In genomic region chr15:77202223-77202622, GRCm38 (mm10) we compare ENCODE assay signal across 8 mouse cellular contexts.
DNase-seq lines count a peak whose midpoint lies in the region; ATAC-seq and TF ChIP-seq lines count a peak whose summit lies in the region.

No protein-coding gene starts in this region.

- 0 out of 2 replicates have a peak overlapping the region, but pooled peaks have one; percentile 9 for H3K27ac ChIP-seq in liver, adult 2 months (replicated peaks; ENCODE audit: insufficient read depth, low read depth, low read length)
- no peak overlapping the region for H3K27ac ChIP-seq in liver, embryonic 11.5 days (ENCODE audit: low read depth, low read length)
- peak overlapping the region; percentile 78 for H3K27ac ChIP-seq in gastrocnemius, adult 2 months
- no peak overlapping the region for H3K27ac ChIP-seq in lung, embryonic 16.5 days (ENCODE audit: low read length)
- H3K27ac ChIP-seq in left cerebral cortex, adult 2 months = no peak overlapping the region

- peaks cover 38% of the 10 kb centered on the region for H3K4me1 ChIP-seq in liver, adult 2 months (ENCODE audit: control insufficient read depth, insufficient read depth, low read length)
- H3K4me1 ChIP-seq in liver, embryonic 11.5 days (replicated peaks; ENCODE audit: control insufficient read depth, insufficient read depth, low read length) = peaks cover 11% of the 10 kb centered on the region
- peaks cover 29% of the 10 kb centered on the region for H3K4me1 ChIP-seq in lung, embryonic 16.5 days (replicated peaks; ENCODE audit: control insufficient read depth, insufficient read depth, low read length)

- H3K79me2 ChIP-seq in liver, adult 2 months (ENCODE audit: control insufficient read depth, insufficient read depth, low read length) = peaks cover 11% of the 10 kb centered on the region

- DNase-seq in liver, adult 2 months (ENCODE audit: extremely low read depth, low read depth, low spot score) = peak; percentile 98
- no peak for DNase-seq in liver, embryonic 11.5 days (ENCODE audit: low spot score)
- peak; percentile 68 for DNase-seq in gastrocnemius, adult 2 months
- DNase-seq in hindlimb bud, embryonic 11.5 days (ENCODE audit: extremely low spot score, low read depth, low spot score) = peak; percentile 93
- no peak for DNase-seq in left cerebral cortex, adult 2 months (ENCODE audit: extremely low spot score in 1 of 2, low spot score in 2 of 2)
- DNase-seq in spleen, postnatal 4 days (ENCODE audit: low spot score in 2 of 2) = no peak

- H3K4me3 ChIP-seq in liver, adult 2 months (ENCODE audit: insufficient read depth, low read depth, low read length) = no peak overlapping the region
- no peak overlapping the region for H3K4me3 ChIP-seq in liver, embryonic 11.5 days (ENCODE audit: low read depth, low read length)
- H3K4me3 ChIP-seq in gastrocnemius, adult 2 months = peak overlapping the region; percentile 50
- no peak overlapping the region for H3K4me3 ChIP-seq in lung, embryonic 16.5 days (ENCODE audit: low read length)
- H3K4me3 ChIP-seq in left cerebral cortex, adult 2 months = no peak overlapping the region

- TF ChIP-seq POLR2A in liver, adult 2 months (IDR thresholded peaks at IDR 0.05; ENCODE audit: extremely low read depth, insufficient read depth, low read length) = no peak

- H3K9me3 ChIP-seq in liver, embryonic 11.5 days (ENCODE audit: control insufficient read depth, low read length) = no peaks in the 10 kb centered on the region
- H3K9me3 ChIP-seq in lung, embryonic 16.5 days (ENCODE audit: control insufficient read depth, low read length) = no peaks in the 10 kb centered on the region

- H3K36me3 ChIP-seq in liver, adult 2 months (ENCODE audit: control insufficient read depth, insufficient read depth, low read length) = no peaks in the 10 kb centered on the region
- H3K36me3 ChIP-seq in liver, embryonic 11.5 days (ENCODE audit: control insufficient read depth, insufficient read depth, low read length) = no peaks in the 10 kb centered on the region
- no peaks in the 10 kb centered on the region for H3K36me3 ChIP-seq in lung, embryonic 16.5 days (ENCODE audit: control insufficient read depth, insufficient read depth, low read length)

- no peak for TF ChIP-seq CTCF in liver, adult 2 months (IDR thresholded peaks at IDR 0.05; ENCODE audit: low read depth, low read length)
- no peak for TF ChIP-seq CTCF in gastrocnemius, adult 2 months (IDR thresholded peaks at IDR 0.05)
- TF ChIP-seq CTCF in left cerebral cortex, adult 2 months (IDR thresholded peaks at IDR 0.05) = no peak

- no peaks in the 10 kb centered on the region for H3K27me3 ChIP-seq in liver, adult 2 months (ENCODE audit: control insufficient read depth, insufficient read depth, low read length)
- H3K27me3 ChIP-seq in liver, embryonic 11.5 days (replicated peaks; ENCODE audit: control insufficient read depth, insufficient read depth, low read length) = no peaks in the 10 kb centered on the region
- no peaks in the 10 kb centered on the region for H3K27me3 ChIP-seq in lung, embryonic 16.5 days (ENCODE audit: control insufficient read depth, insufficient read depth, low read depth, low read length)

- 6% methylated on average over 2 of the region's 2 CpGs for WGBS in liver, adult 2 months
- 51% methylated on average over 2 of the region's 2 CpGs for WGBS in liver, embryonic 11.5 days
- WGBS in lung, embryonic 16.5 days = 28% methylated on average over 2 of the region's 2 CpGs

- no peak overlapping the region for H3K9ac ChIP-seq in liver, adult 2 months (ENCODE audit: low read depth, low read length)
- H3K9ac ChIP-seq in liver, embryonic 11.5 days (ENCODE audit: low read depth, low read length) = no peak overlapping the region
- H3K9ac ChIP-seq in lung, embryonic 16.5 days (ENCODE audit: low read length) = no peak overlapping the region

- ATAC-seq in liver, embryonic 11.5 days (replicated peaks; ENCODE audit: low FRiP score) = no peak
- ATAC-seq in lung, embryonic 16.5 days (ENCODE audit: low read depth) = peak; percentile 64; the same call in 1 of the 2 replicates
- ATAC-seq in erythroid progenitor cell, adult 5-6 weeks (replicated peaks; ENCODE audit: low FRiP score, poor library complexity, severe bottlenecking) = no peak

- no peak overlapping the region for H3K4me2 ChIP-seq in liver, embryonic 11.5 days
- H3K4me2 ChIP-seq in lung, embryonic 16.5 days (ENCODE audit: low read depth, low read length) = no peak overlapping the region

- intact Hi-C loops in gastrocnemius, adult 2 months (cut with DNase I) = no loop called here
- intact Hi-C loops in left cerebral cortex, adult 2 months (cut with DNase I) = no loop called here

Comparison
In these comparisons a context has a peak if more than half of its experiments do, and no peak if none do; other contexts are left out.
1. DNase-seq: peak in liver, adult 2 months (single experiment), gastrocnemius, adult 2 months (single experiment) and hindlimb bud, embryonic 11.5 days (single experiment); none in liver, embryonic 11.5 days (single experiment), left cerebral cortex, adult 2 months (0 of 2) and spleen, postnatal 4 days (0 of 2).
2. H3K27ac ChIP-seq: peak in liver, adult 2 months (single experiment) and gastrocnemius, adult 2 months (single experiment); none in liver, embryonic 11.5 days (single experiment), lung, embryonic 16.5 days (single experiment) and left cerebral cortex, adult 2 months (single experiment).